Mouse (Mus musculus): ENCODE results near the gene Stambpl1. TPM values are rescaled to one million over a fixed set of nuclear protein-coding genes. Genes with fewer than 3 reads are reported as not detected.

The Stambpl1 gene
- polyA plus RNA-seq, 1 experiment from 2014 or later: 7.5 TPM

DNA sequence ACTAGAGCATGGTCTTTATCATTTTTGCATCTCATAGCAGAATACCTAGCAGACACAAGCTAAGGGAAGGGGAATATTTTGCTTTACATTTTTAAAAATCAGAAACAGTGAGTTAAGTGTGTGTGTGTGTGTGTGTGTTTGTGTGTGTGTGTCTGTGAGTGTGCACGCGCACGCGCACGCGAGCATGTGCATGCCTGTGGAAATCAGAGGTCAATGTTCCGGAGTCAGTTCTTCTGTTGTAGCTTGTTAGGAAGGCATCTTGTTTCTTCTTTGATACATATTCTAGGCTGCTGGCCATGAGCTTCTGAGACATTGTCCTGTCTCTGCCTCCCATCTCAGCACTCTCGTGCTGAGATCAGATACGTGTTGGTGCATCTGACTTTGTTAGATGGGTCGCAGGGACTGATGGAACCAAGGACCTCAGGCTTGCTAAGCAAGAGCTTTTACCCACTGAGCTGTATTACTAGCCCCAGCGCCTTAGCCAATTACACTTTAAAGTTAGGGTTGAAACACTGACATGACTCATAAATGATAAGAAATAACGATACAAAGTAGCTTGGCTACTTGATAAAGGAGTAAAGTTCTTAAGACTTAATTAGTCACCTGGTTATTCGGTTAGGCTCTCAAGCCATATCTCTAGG lies 78.9 kb downstream of the Stambpl1 start:
- Histone ChIP-seq H3K4me2 (replicated peaks) (no peak overlapping the region), H3K27me3 (no peaks in the 10 kb centered on the region), H3K4me3 (no peak overlapping the region), H3K9me3 (no peaks in the 10 kb centered on the region), H3K9ac (replicated peaks) (no peak overlapping the region), H3K4me1 (no peaks in the 10 kb centered on the region), H3K27ac (replicated peaks) (no peak overlapping the region), H3K36me3 (no peaks in the 10 kb centered on the region)
- ATAC-seq (replicated peaks): no peak
- WGBS: 96% methylated on average over 13 of the region's 13 CpGs

DNA sequence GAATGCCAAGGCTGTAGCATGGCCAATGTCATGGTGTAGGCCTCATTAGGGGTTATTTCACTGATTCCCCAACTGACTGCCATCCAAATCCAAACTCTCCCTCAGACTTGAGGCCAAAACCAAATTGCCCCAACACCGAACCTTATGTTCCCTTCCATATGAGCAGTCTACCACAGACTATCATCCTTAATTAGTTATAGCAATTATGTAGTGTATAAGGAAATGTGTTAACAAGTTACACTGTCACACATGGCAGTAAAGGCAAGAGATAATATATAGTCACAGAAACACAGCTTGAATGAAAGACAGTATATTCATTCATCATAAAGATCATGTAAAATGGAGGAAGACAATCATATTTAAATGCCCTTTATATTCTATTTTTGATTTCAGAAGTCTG lies 81.0 kb downstream of the Stambpl1 start:
- no peaks in the 10 kb centered on the region for H3K36me3 ChIP-seq
- ATAC-seq (replicated peaks): no peak; the same call in 1 of the 2 replicates
- no peaks in the 10 kb centered on the region for H3K9me3 ChIP-seq
- H3K4me2 ChIP-seq (replicated peaks): no peak overlapping the region
- WGBS: 80% methylated on average over 1 of the region's 1 CpGs
- H3K27ac ChIP-seq (replicated peaks): no peak overlapping the region
- no peaks in the 10 kb centered on the region for H3K27me3 ChIP-seq
- H3K9ac ChIP-seq (replicated peaks): no peak overlapping the region
- no peak overlapping the region for H3K4me3 ChIP-seq
- no peaks in the 10 kb centered on the region for H3K4me1 ChIP-seq

DNA sequence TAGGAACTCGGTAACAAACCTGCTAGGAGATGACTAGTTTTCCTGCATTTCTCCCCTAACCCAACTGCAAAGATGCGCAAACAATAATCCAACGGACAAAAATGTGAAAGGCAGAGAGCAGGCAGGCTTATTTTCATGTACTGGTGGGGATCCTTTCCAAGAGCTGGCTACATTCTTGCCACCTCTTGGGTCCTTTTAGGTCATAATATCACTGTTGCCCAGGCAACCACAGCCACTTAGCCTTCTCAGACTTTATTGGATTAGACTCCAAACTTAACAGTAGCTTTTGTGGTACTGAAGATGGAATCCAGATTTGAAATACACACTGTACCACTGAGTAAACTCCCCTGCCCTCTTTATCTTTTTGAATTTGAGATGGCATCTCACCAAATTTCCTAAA lies 86.0 kb downstream of the Stambpl1 start:
- Histone ChIP-seq H3K27me3 (no peaks in the 10 kb centered on the region), H3K4me2 (replicated peaks) (no peak overlapping the region), H3K4me1 (no peaks in the 10 kb centered on the region), H3K4me3 (no peak overlapping the region), H3K27ac (replicated peaks) (no peak overlapping the region), H3K9ac (replicated peaks) (no peak overlapping the region), H3K36me3 (no peaks in the 10 kb centered on the region), H3K9me3 (no peaks in the 10 kb centered on the region)
- no peak for ATAC-seq (replicated peaks)
- WGBS: 78% methylated on average over 3 of the region's 3 CpGs

DNA sequence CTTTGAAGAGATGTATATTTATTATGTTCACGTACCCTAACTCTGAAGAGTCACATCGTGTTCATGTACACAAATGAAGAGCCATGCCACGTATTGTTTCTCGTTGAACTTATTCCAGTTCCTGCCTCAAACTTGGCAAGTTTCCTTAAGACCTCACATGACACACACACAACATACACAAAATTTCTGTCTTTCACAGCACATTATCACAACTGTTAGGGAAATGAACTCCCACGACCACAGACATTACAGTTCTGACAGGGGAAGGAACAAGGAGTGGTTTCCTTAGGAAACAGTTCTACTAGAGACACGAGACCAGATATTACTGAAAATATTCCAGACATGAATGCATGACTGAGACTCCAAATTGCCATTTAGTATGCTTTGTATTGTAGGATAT lies 91.6 kb downstream of the Stambpl1 start:
- no peak overlapping the region for H3K9ac ChIP-seq (replicated peaks)
- WGBS: 81% methylated on average over 6 of the region's 6 CpGs

DNA sequence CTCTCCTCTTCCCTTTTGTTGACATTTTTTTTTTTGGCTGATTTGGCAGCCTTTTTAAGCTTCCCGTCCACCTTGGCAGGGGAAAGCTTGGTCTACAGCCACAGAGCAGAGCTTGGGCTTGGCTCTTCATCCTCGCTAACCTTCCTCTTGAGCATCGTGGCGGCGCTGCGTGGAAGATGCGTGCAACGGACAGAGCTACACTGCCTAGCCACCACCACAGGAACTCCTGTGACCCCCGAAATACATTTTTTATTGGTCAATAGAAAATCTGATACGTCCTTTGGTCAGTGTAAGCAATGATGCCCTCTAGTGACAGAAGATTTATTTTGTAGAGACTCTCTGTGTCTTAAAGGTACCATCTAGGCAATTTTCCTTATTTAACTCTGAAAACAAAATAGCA lies 92.4 kb downstream of the Stambpl1 start:
- Histone ChIP-seq H3K36me3 (no peaks in the 10 kb centered on the region), H3K9ac (replicated peaks) (no peak overlapping the region), H3K9me3 (no peaks in the 10 kb centered on the region), H3K4me1 (no peaks in the 10 kb centered on the region), H3K4me3 (no peak overlapping the region), H3K4me2 (replicated peaks) (no peak overlapping the region), H3K27me3 (no peaks in the 10 kb centered on the region), H3K27ac (replicated peaks) (no peak overlapping the region)
- WGBS: 67% methylated on average over 10 of the region's 10 CpGs
- no peak for ATAC-seq (replicated peaks)

More for the DNA sequence above, 91.6 kb downstream of the Stambpl1 start:
- Histone ChIP-seq H3K27me3 (no peaks in the 10 kb centered on the region), H3K4me3 (no peak overlapping the region), H3K4me2 (replicated peaks) (no peak overlapping the region), H3K36me3 (no peaks in the 10 kb centered on the region), H3K27ac (replicated peaks) (no peak overlapping the region), H3K9me3 (no peaks in the 10 kb centered on the region), H3K4me1 (no peaks in the 10 kb centered on the region)
- ATAC-seq (replicated peaks): no peak

DNA sequence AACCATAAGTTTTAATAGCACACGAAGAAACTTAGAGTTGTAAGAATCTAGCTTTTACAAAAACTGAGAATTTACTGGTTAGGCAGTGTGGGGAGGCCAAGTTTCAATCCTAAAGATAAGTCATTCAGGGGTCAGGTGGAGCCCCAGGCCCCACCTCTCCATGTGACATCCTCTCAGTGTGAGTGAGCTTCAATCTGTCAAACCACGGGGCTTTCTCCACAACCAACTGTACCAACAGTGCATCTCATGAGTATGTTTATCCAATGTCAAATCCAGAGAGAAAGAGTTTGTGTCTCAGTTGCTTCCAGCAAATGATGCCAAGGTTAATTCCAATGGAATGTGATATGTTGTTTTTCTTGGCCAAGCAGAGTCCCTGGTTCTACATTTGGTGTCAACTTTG lies 92.8 kb downstream of the Stambpl1 start:
- 74% methylated on average over 2 of the region's 2 CpGs for WGBS
- no peak overlapping the region for H3K9ac ChIP-seq (replicated peaks)
- no peak for ATAC-seq (replicated peaks)

DNA sequence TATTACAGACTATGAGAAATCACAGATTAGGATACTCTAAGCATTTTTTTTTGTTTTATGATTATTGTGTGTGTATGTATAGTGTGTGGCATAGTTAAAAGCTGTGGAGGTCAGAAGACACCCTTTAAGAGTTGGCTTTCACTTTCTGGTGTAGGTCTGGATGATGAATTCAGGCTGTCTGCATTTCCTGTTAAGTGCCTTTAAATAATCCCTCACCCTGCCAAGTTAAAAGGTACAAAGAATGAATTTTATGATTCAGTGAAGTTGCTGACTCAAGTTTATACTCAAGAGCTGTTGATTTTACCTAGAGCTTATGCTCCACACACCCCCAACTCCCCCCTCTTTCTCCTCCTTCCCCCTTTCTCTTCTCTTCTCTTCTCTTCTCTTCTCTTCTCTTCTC lies 95.2 kb downstream of the Stambpl1 start:
- Histone ChIP-seq H3K4me3 (no peak overlapping the region), H3K27ac (replicated peaks) (no peak overlapping the region), H3K4me2 (replicated peaks) (no peak overlapping the region), H3K27me3 (no peaks in the 10 kb centered on the region), H3K9me3 (no peaks in the 10 kb centered on the region), H3K4me1 (peaks cover 12% of the 10 kb centered on the region), H3K36me3 (no peaks in the 10 kb centered on the region), H3K9ac (replicated peaks) (no peak overlapping the region)
- no peak for ATAC-seq (replicated peaks)

More for the DNA sequence above, 92.8 kb downstream of the Stambpl1 start:
- Histone ChIP-seq H3K4me3 (no peak overlapping the region), H3K27ac (replicated peaks) (no peak overlapping the region), H3K9me3 (no peaks in the 10 kb centered on the region), H3K4me1 (no peaks in the 10 kb centered on the region), H3K4me2 (replicated peaks) (no peak overlapping the region), H3K36me3 (no peaks in the 10 kb centered on the region), H3K27me3 (no peaks in the 10 kb centered on the region)

DNA sequence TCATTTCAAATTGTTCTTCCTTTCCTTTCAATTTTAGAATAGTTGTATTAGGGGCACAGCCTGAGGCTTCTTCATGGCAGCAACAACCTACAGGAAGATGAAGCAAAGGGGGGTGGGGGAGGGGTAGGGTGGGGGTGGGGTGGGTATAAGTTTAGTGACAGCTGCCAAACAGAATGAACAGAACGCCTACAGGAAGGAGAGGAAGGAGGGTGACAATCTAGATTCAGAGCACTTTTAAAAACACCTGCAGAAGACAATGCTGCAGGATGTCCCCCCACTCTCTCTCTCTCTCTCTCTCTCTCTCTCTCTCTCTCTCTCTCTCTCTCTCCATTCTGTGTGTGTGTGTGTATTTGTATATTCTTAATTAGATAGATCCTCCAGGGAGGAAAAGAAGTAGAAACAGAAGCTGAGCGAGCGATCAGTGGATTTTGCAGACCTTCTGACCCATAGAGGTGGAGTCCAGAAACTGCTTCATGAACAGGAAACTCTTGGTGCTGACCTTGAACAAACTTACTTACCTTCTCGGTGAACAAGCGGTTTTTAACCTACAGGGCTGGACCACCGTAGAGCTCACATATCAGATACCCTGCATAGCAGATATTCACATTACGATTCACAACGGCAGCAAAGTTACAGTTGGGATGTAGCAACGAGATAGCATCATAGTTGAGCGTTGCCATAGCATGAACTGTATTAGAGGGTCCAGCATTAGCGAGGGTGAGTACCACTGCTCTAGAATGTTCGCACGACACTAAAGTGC lies 95.8 kb downstream of the Stambpl1 start:
- 86% methylated on average over 13 of the region's 13 CpGs for WGBS
- ATAC-seq (replicated peaks): no peak

DNA sequence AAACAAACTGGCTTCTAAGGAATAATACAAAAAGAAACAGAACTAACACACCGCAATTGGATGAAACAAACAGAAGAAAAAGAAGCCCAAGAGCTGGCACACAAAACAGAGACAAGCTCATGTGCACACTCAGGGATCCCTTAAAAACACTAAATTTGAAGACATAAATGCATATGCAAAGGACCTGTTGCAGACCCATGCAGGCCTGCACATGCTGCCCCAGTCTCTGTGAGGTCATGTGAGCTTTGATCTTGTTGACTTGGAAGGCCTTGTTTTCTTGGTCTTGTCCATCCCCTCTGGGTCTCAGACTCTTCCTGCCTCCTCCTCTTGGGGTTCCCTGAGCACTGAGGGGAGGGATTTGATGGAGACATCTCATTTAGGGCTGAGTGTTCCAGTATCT lies 96.7 kb downstream of the Stambpl1 start:
- H3K4me1 ChIP-seq: peaks cover 12% of the 10 kb centered on the region
- H3K27me3 ChIP-seq: no peaks in the 10 kb centered on the region
- no peak overlapping the region for H3K9ac ChIP-seq (replicated peaks)
- no peak for ATAC-seq (replicated peaks)
- H3K4me3 ChIP-seq: no peak overlapping the region
- no peak overlapping the region for H3K27ac ChIP-seq (replicated peaks)
- H3K36me3 ChIP-seq: no peaks in the 10 kb centered on the region
- WGBS: 89% methylated on average over 1 of the region's 1 CpGs
- no peaks in the 10 kb centered on the region for H3K9me3 ChIP-seq
- no peak overlapping the region for H3K4me2 ChIP-seq (replicated peaks)

More for the DNA sequence above, 95.8 kb downstream of the Stambpl1 start:
- Histone ChIP-seq H3K4me2 (replicated peaks) (no peak overlapping the region), H3K27ac (replicated peaks) (no peak overlapping the region), H3K4me1 (peaks cover 12% of the 10 kb centered on the region), H3K9me3 (no peaks in the 10 kb centered on the region), H3K27me3 (no peaks in the 10 kb centered on the region), H3K36me3 (no peaks in the 10 kb centered on the region), H3K9ac (replicated peaks) (no peak overlapping the region), H3K4me3 (no peak overlapping the region)

Other genes starting within 250 kb of the Stambpl1 start
- not detected in 2 replicates for gene Lipf, start 231.0 kb upstream of the Stambpl1 start, polyA plus RNA-seq (2015; fragmentation: Nextera tagmentation; extraction: Ambion mirVana)
- gene Lipk, start 183.9 kb upstream of the Stambpl1 start, polyA plus RNA-seq (2015; fragmentation: Nextera tagmentation; extraction: Ambion mirVana): not detected in 2 replicates
- not detected in 2 replicates for gene Lipn, start 124.9 kb upstream of the Stambpl1 start, polyA plus RNA-seq (2015; fragmentation: Nextera tagmentation; extraction: Ambion mirVana)
- gene Lipm, start 91.3 kb upstream of the Stambpl1 start, polyA plus RNA-seq (2015; fragmentation: Nextera tagmentation; extraction: Ambion mirVana): not detected in 2 replicates
- not detected in 2 replicates for gene Ankrd22, start 26.2 kb upstream of the Stambpl1 start, polyA plus RNA-seq (2015; fragmentation: Nextera tagmentation; extraction: Ambion mirVana)
- gene Acta2, start 63.4 kb downstream of the Stambpl1 start, polyA plus RNA-seq (2015; fragmentation: Nextera tagmentation; extraction: Ambion mirVana): 6.3 and 7.1 TPM in 2 replicates
- 0.17 and 0.42 TPM in 2 replicates for gene Fas, start 98.4 kb downstream of the Stambpl1 start, polyA plus RNA-seq (2015; fragmentation: Nextera tagmentation; extraction: Ambion mirVana)